Mouse (Mus musculus): ENCODE data around the gene Cxcl1. TPM values are rescaled to one million over a fixed set of nuclear protein-coding genes. Genes with fewer than 3 reads are reported as not detected.

Cxcl1 gene
- total and polyA plus RNA-seq, 2 experiments from 2014 or later = 0.56 TPM; not detected in 1

DNA sequence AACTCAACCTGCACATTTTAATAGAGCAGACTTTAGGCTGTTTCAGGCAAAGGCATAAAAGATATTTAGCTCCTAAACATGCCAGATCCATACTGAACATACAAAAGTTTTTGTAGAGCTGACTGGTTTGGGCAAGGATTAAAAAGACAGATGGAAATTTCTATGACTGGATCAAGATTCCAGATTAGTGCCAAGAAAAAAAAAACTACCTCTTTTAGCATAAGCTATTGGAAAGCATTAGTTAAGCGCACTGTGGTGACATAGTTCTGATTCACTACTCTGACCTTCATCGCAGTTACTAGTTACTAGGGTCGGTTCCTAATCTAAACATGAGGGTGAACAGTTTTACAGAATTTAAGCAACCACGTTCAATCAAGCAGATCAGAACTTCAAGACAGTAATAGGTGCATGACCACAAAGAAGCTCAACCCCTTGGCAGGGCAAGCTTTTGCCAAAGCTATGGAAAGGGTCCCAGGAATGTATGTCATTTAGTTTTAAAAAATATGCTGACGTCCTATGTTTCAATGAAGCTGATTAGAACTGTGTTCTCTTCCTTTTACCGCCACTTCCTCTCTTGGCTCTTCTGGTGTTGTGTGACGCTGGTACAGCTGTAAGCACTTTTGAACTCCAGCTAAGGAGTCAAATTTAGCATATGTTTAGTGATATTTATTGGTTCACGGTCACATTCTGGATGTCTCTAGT, 14.4 kb upstream of the Cxcl1 start:
- no peaks in the 10 kb centered on the region for H3K27me3 ChIP-seq (ENCODE audit: insufficient read depth, low read length)
- H3K9ac ChIP-seq (replicated peaks; ENCODE audit: low read length) = no peak overlapping the region
- no peaks in the 10 kb centered on the region for H3K4me1 ChIP-seq (ENCODE audit: insufficient read depth, low read length)
- TF ChIP-seq CTCF (IDR thresholded peaks at IDR 0.05; ENCODE audit: low read depth) = no peak
- H3K4me2 ChIP-seq (ENCODE audit: low read depth, low read length) = no peak overlapping the region
- 81% methylated on average over 8 of the region's 8 CpGs for WGBS
- H3K9me3 ChIP-seq (ENCODE audit: low read length) = no peaks in the 10 kb centered on the region
- H3K36me3 ChIP-seq (ENCODE audit: insufficient read depth, low read length) = no peaks in the 10 kb centered on the region
- H3K27ac ChIP-seq = no peak overlapping the region
- DNase-seq (ENCODE audit: low spot score) (no peak), ATAC-seq (no peak)
- no peak overlapping the region for H3K4me3 ChIP-seq (ENCODE audit: low read length)

DNA sequence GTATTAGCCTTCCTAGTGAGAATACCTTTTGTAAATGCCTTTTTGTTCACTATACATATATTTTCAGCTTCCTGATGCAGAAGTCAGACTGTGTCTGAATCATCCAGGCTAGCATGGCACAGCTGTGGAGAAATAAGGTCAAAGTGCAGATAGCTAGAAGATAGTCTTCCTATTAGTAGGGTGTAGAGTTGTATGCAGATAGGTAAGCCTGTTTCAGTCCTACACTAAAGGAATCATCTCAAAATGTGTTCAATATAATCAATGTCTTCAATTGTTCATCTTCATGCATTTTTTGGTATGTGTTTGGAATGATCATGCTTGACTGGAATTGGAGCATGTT, 13.9 kb upstream of the Cxcl1 start:
- DNase-seq (ENCODE audit: low spot score) = no peak
- H3K9me3 ChIP-seq (ENCODE audit: low read length) = no peaks in the 10 kb centered on the region
- no peak overlapping the region for H3K4me2 ChIP-seq (ENCODE audit: low read depth, low read length)
- no peak overlapping the region for H3K9ac ChIP-seq (replicated peaks; ENCODE audit: low read length)
- no peak for ATAC-seq
- H3K27me3 ChIP-seq (ENCODE audit: insufficient read depth, low read length) = no peaks in the 10 kb centered on the region
- no peak overlapping the region for H3K4me3 ChIP-seq (ENCODE audit: low read length)
- no peaks in the 10 kb centered on the region for H3K4me1 ChIP-seq (ENCODE audit: insufficient read depth, low read length)
- no peak overlapping the region for H3K27ac ChIP-seq
- no peaks in the 10 kb centered on the region for H3K36me3 ChIP-seq (ENCODE audit: insufficient read depth, low read length)
- TF ChIP-seq CTCF (IDR thresholded peaks at IDR 0.05; ENCODE audit: low read depth) = no peak

DNA sequence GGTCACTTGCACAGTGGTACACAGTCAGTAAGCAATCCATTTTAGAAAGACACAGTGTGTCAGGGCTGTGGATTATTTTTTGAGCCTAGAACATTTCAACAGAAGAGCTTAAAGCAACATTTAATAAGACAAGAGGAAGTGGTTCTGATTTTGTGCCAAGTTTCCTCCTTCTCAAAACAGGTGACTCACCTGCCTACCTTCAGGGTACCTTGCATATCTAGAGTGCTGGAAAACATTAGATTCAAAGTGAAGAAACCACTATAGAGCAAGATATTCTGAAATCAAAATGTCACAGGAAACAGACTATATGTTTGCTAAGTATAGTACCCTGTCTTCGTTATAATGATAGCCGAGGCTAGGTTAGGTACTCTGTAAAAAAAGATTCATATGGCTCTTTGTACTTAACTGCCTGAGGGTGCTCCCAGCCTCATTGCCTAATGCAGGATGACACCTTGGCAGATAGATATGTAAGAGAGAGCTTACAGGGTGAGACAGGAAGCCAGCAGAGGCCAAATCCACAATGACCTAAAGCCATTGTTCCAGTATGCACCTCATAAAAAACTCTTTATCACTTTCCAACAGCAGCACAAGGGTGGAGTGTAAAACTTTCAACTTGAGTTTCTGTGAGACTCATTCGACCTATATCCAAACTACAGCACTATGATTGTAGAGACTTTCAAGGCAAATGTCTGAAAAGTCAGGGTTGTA, 11.6 kb upstream of the Cxcl1 start:
- no peak for TF ChIP-seq CTCF (IDR thresholded peaks at IDR 0.05; ENCODE audit: low read depth)
- Histone ChIP-seq H3K9ac (replicated peaks; ENCODE audit: low read length) (no peak overlapping the region), H3K4me3 (ENCODE audit: low read length) (no peak overlapping the region), H3K4me2 (ENCODE audit: low read depth, low read length) (no peak overlapping the region), H3K4me1 (ENCODE audit: insufficient read depth, low read length) (no peaks in the 10 kb centered on the region), H3K36me3 (ENCODE audit: insufficient read depth, low read length) (no peaks in the 10 kb centered on the region), H3K27ac (no peak overlapping the region), H3K9me3 (ENCODE audit: low read length) (no peaks in the 10 kb centered on the region), H3K27me3 (ENCODE audit: insufficient read depth, low read length) (no peaks in the 10 kb centered on the region)
- no peak for ATAC-seq
- DNase-seq (ENCODE audit: low spot score) = no peak
- WGBS = 83% methylated on average over 3 of the region's 3 CpGs

DNA sequence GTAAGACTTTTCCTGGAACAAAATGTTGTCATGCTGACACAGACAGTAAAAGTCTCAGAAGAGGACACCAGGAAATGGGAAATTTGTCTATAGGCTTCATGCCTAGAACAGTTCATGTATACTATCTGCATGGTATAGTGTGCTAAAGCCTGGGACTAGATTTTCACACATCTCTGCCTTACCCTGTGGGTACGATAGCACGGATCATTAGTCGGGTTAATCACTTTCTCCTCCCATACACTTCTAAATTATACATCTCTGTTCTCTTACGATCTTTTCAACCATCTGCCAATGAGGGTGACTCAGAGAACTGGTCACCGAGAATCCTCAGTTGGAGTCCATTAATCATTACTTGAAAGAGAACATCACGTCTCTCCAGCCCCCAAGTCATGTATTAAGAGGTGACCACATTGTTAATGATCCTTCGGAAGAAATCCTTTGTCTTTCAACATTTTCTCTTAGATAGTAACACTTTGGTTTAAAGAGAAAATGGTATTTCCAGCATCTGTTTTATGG, 10.6 kb upstream of the Cxcl1 start:
- H3K9ac ChIP-seq (replicated peaks; ENCODE audit: low read length) = no peak overlapping the region
- no peaks in the 10 kb centered on the region for H3K27me3 ChIP-seq (ENCODE audit: insufficient read depth, low read length)
- DNase-seq (ENCODE audit: low spot score) = no peak
- 68% methylated on average over 7 of the region's 7 CpGs for WGBS
- H3K4me2 ChIP-seq (ENCODE audit: low read depth, low read length) = no peak overlapping the region
- no peaks in the 10 kb centered on the region for H3K9me3 ChIP-seq (ENCODE audit: low read length)
- no peak for TF ChIP-seq CTCF (IDR thresholded peaks at IDR 0.05; ENCODE audit: low read depth)
- H3K4me1 ChIP-seq (ENCODE audit: insufficient read depth, low read length) = no peaks in the 10 kb centered on the region
- H3K27ac ChIP-seq = no peak overlapping the region
- H3K36me3 ChIP-seq (ENCODE audit: insufficient read depth, low read length) = no peaks in the 10 kb centered on the region
- no peak overlapping the region for H3K4me3 ChIP-seq (ENCODE audit: low read length)
- no peak for ATAC-seq

DNA sequence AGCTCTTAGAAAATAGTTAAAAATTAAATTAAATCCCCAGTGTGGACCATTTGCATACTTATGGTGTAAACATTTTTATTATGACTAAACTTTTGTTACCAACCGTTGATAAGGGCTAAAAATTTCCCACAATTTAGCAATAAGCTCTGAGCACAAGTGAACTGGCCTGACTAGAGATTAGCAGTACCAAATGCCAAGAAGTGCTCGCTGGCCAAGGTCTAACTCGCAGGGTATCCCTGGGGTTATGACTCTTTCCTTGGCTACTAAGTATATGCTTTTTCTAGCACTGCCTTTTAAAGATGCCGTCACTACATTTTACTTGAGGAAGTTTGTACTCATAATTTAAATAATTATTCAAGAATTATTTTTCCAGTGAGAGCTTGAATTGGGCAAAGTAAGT, 10.0 kb upstream of the Cxcl1 start:
- DNase-seq (ENCODE audit: low spot score) (no peak), ATAC-seq (no peak)
- H3K9ac ChIP-seq (replicated peaks; ENCODE audit: low read length) = no peak overlapping the region
- no peaks in the 10 kb centered on the region for H3K36me3 ChIP-seq (ENCODE audit: insufficient read depth, low read length)
- no peak overlapping the region for H3K27ac ChIP-seq
- no peak overlapping the region for H3K4me3 ChIP-seq (ENCODE audit: low read length)
- H3K9me3 ChIP-seq (ENCODE audit: low read length) = no peaks in the 10 kb centered on the region
- H3K4me1 ChIP-seq (ENCODE audit: insufficient read depth, low read length) = no peaks in the 10 kb centered on the region
- WGBS = 81% methylated on average over 4 of the region's 4 CpGs
- H3K4me2 ChIP-seq (ENCODE audit: low read depth, low read length) = no peak overlapping the region
- no peak for TF ChIP-seq CTCF (IDR thresholded peaks at IDR 0.05; ENCODE audit: low read depth)
- H3K27me3 ChIP-seq (ENCODE audit: insufficient read depth, low read length) = no peaks in the 10 kb centered on the region

DNA sequence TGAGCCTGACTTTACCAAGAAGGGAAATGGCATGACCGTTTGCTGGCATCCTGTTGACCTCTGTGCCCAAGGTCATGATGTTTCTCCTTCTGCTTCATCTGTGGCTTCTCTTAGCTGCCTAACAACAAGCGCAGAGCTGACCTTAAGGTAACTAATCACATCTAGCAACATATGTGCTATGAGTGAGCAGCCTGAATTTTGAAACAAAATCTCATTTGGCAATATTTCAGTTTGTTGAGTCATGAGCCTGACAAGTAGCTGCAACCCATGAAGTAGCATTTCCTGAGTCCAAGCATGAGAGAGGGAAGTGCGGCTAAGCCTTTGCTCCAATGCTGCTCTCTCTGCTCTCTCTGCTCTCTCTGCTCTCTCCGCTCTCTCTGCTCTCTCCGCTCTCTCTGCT, 9.4 kb upstream of the Cxcl1 start:
- no peak for ATAC-seq
- WGBS = 92% methylated on average over 5 of the region's 5 CpGs
- TF ChIP-seq CTCF (IDR thresholded peaks at IDR 0.05; ENCODE audit: low read depth) = no peak

DNA sequence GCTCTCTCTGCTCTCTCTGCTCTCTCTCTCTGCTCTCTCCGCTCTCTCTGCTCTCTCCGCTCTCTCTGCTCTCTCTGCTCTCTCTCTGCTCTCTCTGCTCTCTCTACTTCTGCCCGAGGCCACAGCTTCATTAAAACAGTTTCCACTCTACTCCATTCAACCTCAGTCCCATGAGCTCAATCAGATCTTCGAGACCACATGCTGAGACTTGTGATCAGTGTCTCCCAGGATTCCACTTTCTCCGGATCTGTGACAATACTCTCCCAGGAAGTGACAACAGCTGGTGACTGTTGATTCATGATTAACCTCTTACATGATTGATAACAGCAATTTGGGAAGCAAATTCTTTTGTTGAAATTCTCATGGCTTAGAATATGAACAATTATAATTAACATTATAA, 8.9 kb upstream of the Cxcl1 start:
- no peak overlapping the region for H3K9ac ChIP-seq (replicated peaks; ENCODE audit: low read length)
- H3K4me3 ChIP-seq (ENCODE audit: low read length) = no peak overlapping the region
- H3K4me2 ChIP-seq (ENCODE audit: low read depth, low read length) = no peak overlapping the region
- no peak for DNase-seq (ENCODE audit: low spot score)
- no peak overlapping the region for H3K27ac ChIP-seq
- no peak for ATAC-seq
- WGBS = 74% methylated on average over 5 of the region's 5 CpGs
- no peak for TF ChIP-seq CTCF (IDR thresholded peaks at IDR 0.05; ENCODE audit: low read depth)
- no peaks in the 10 kb centered on the region for H3K4me1 ChIP-seq (ENCODE audit: insufficient read depth, low read length)
- no peaks in the 10 kb centered on the region for H3K27me3 ChIP-seq (ENCODE audit: insufficient read depth, low read length)
- no peaks in the 10 kb centered on the region for H3K36me3 ChIP-seq (ENCODE audit: insufficient read depth, low read length)
- no peaks in the 10 kb centered on the region for H3K9me3 ChIP-seq (ENCODE audit: low read length)

More for the DNA sequence above, 9.4 kb upstream of the Cxcl1 start:
- H3K27ac ChIP-seq = no peak overlapping the region
- H3K4me3 ChIP-seq (ENCODE audit: low read length) = no peak overlapping the region
- DNase-seq (ENCODE audit: low spot score) = no peak
- no peak overlapping the region for H3K4me2 ChIP-seq (ENCODE audit: low read depth, low read length)
- H3K36me3 ChIP-seq (ENCODE audit: insufficient read depth, low read length) = no peaks in the 10 kb centered on the region
- no peaks in the 10 kb centered on the region for H3K27me3 ChIP-seq (ENCODE audit: insufficient read depth, low read length)
- H3K4me1 ChIP-seq (ENCODE audit: insufficient read depth, low read length) = no peaks in the 10 kb centered on the region
- no peak overlapping the region for H3K9ac ChIP-seq (replicated peaks; ENCODE audit: low read length)
- H3K9me3 ChIP-seq (ENCODE audit: low read length) = no peaks in the 10 kb centered on the region
